Mouse (Mus musculus): ENCODE results near the gene Fam185a.

- TF ChIP-seq CTCF (IDR thresholded peaks at IDR 0.05; ENCODE audit: low read depth), result no peak
- TF ChIP-seq EP300 (optimal IDR thresholded peaks at IDR 0.05), result no peak
Measured at GRCm38 (mm10) chr5:21487306-21487705, 62.5 kb downstream of the Fam185a start.

Data from stomach, postnatal 0 days (tissue).